Mouse (Mus musculus) heart, embryonic 15.5 days (tissue): ENCODE measurements around the gene Mettl26. TPM values are rescaled to one million over a fixed set of nuclear protein-coding genes. Genes with fewer than 3 reads are reported as not detected.

Experiments used
- ATAC-seq: fragments of 200-750 bp; cut with Nextera tagmentation; replicated peaks from 2 replicates; pipeline ENCODE4 v1.8.0; 2017; ENCODE audit warnings: low read depth, moderate TSS enrichment; ENCODE audit not compliant: insufficient number of reproducible peaks, insufficient read depth, low FRiP score
- H3K27ac ChIP-seq: fragments of 300-500 bp; sonication (generic); 2 replicates; pipeline ENCODE4 v1.5.1; 2015; ENCODE audit warnings: mild to moderate bottlenecking, inconsistent platforms
- H3K27me3 ChIP-seq: fragments of 300-500 bp; sonication (generic); 2 replicates; pipeline ENCODE4 v1.6.1; 2015; ENCODE audit warnings: inconsistent platforms
- H3K36me3 ChIP-seq: fragments of 300-500 bp; sonication (generic); 2 replicates; pipeline ENCODE4 v1.6.1; 2015; ENCODE audit warnings: mild to moderate bottlenecking, inconsistent platforms
- H3K4me1 ChIP-seq: fragments of 300-500 bp; sonication (generic); replicated peaks from 2 replicates; pipeline ENCODE4 v1.6.1; 2015; ENCODE audit warnings: inconsistent platforms
- H3K4me2 ChIP-seq: fragments of 300-500 bp; sonication (generic); 2 replicates; pipeline ENCODE4 v1.6.1; 2015; ENCODE audit warnings: inconsistent platforms, mild to moderate bottlenecking, moderate library complexity
- H3K4me3 ChIP-seq: fragments of 300-500 bp; sonication (generic); 2 replicates; pipeline ENCODE4 v1.5.1; 2015; ENCODE audit warnings: mild to moderate bottlenecking, inconsistent platforms
- H3K9ac ChIP-seq: fragments of 300-500 bp; sonication (generic); 2 replicates; pipeline ENCODE4 v1.6.1; 2015; ENCODE audit warnings: mild to moderate bottlenecking, inconsistent platforms
- H3K9me3 ChIP-seq: fragments of 300-500 bp; sonication (generic); replicated peaks from 2 replicates; pipeline ENCODE4 v1.6.1; 2016; ENCODE audit warnings: inconsistent platforms
- WGBS: fragments of 180-500 bp; shearing (Covaris S2); methylation state at CpG from one replicate; pipeline ENCODE4 v1.1.7; 2015; ENCODE audit warnings: mixed read lengths; 5-methylcytosine and 5-hydroxymethylcytosine counted together
- polyA plus RNA-seq: library from polyadenylated mRNA; unstranded; fragments of >200 nt; fragmentation: Nextera tagmentation; extraction: Ambion mirVana; gene quantifications from 2 replicates; pipeline ENCODE4 v1.2.1, GENCODE M21; 2015

Gene Mettl26
- polyA plus RNA-seq, 1 experiment from 2014 or later, result 29.3 TPM

GRCm38 (mm10) chr17:25880196-25880910 lies 5.5 kb downstream of the Mettl26 start, which contains the start of gene Wfikkn1:
Gene Wfikkn1, minus strand, starts transcription at chr17:25880858.
- WGBS, result 53% methylated on average over 5 of the region's 5 CpGs
- Histone ChIP-seq H3K27ac (no peak within 1 kb of the TSS), H3K9ac (no peak within 1 kb of the TSS), H3K4me3 (no peak within 1 kb of the TSS), H3K4me2 (no peak within 1 kb of the TSS), H3K36me3 (peaks cover 27% of the 10 kb centered on the region), H3K27me3 (no peaks in the 10 kb centered on the region), H3K9me3 (no peaks in the 10 kb centered on the region), H3K4me1 (peaks cover 15% of the 10 kb centered on the region)
- no peak for ATAC-seq

- Histone ChIP-seq H3K4me2 (no peak overlapping the region), H3K9me3 (no peaks in the 10 kb centered on the region), H3K9ac (no peak overlapping the region), H3K4me3 (no peak overlapping the region), H3K4me1 (peaks cover 9% of the 10 kb centered on the region), H3K27me3 (no peaks in the 10 kb centered on the region), H3K36me3 (peaks cover 27% of the 10 kb centered on the region), H3K27ac (no peak overlapping the region)
- WGBS, result 37% methylated on average over 5 of the region's 5 CpGs
- ATAC-seq, result no peak
These were observed 6.2 kb downstream of the Mettl26 start for GRCm38 (mm10) chr17:25880913-25881641.

DNA sequence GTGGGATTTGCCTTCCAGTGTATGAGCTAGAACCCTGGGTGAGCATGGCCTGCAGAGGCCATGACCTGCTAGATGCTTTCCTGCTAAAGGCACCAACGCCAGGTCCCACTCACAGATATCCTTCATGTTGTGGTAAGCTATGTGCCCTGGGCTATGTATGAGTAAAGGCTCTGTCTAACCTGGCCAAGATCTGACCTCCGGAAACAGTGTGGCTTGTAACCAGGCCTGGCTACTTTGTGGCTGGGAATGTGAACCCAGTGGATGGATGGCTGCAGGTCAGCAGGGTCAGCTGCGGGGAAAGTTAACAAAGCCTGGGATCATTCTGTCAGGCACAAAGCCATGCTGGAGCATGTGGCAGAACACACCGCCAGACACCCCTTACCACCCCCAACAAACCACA lies 6.8 kb downstream of the Mettl26 start:
- H3K4me2 ChIP-seq, result no peak overlapping the region
- peaks cover 4% of the 10 kb centered on the region for H3K4me1 ChIP-seq
- no peak overlapping the region for H3K4me3 ChIP-seq
- 57% methylated on average over 4 of the region's 4 CpGs for WGBS
- no peaks in the 10 kb centered on the region for H3K9me3 ChIP-seq
- no peak overlapping the region for H3K27ac ChIP-seq
- no peak overlapping the region for H3K9ac ChIP-seq
- H3K36me3 ChIP-seq, result peaks cover 27% of the 10 kb centered on the region
- H3K27me3 ChIP-seq, result no peaks in the 10 kb centered on the region
- no peak for ATAC-seq

- no peaks in the 10 kb centered on the region for H3K9me3 ChIP-seq
- H3K9ac ChIP-seq, result no peak overlapping the region
- H3K36me3 ChIP-seq, result peaks cover 27% of the 10 kb centered on the region
- H3K4me1 ChIP-seq, result no peaks in the 10 kb centered on the region
- no peak overlapping the region for H3K27ac ChIP-seq
- no peak overlapping the region for H3K4me3 ChIP-seq
- H3K4me2 ChIP-seq, result no peak overlapping the region
- no peak for ATAC-seq
- 44% methylated on average over 5 of the region's 5 CpGs for WGBS
- no peaks in the 10 kb centered on the region for H3K27me3 ChIP-seq
These were observed 7.4 kb downstream of the Mettl26 start for GRCm38 (mm10) chr17:25882306-25882705.

DNA sequence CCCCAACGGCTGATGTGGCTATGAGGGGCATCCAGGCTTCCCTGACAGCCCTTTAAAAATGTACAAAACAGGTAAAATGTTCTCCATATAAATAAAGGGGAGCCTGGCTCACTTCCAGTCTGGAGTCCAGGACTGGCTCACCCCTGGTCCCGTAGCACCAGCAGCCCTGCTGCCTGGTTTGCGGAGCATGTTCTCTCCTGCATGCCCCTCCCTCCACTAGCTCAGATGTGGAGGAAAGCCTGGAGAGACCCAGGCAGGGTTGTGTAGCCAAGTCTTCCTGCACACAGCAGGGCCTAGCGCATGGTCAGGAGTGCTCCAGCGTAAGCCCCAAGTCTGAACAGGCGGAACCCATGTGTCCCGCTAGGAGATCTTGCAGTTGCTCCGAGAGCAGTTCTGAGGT lies 8.4 kb downstream of the Mettl26 start:
- 89% methylated on average over 8 of the region's 8 CpGs for WGBS
- H3K9ac ChIP-seq, result no peak overlapping the region
- H3K27ac ChIP-seq, result no peak overlapping the region
- H3K27me3 ChIP-seq, result no peaks in the 10 kb centered on the region
- no peak overlapping the region for H3K4me3 ChIP-seq
- no peaks in the 10 kb centered on the region for H3K4me1 ChIP-seq
- no peak overlapping the region for H3K4me2 ChIP-seq
- no peaks in the 10 kb centered on the region for H3K9me3 ChIP-seq
- ATAC-seq, result no peak
- H3K36me3 ChIP-seq, result peaks cover 34% of the 10 kb centered on the region

DNA sequence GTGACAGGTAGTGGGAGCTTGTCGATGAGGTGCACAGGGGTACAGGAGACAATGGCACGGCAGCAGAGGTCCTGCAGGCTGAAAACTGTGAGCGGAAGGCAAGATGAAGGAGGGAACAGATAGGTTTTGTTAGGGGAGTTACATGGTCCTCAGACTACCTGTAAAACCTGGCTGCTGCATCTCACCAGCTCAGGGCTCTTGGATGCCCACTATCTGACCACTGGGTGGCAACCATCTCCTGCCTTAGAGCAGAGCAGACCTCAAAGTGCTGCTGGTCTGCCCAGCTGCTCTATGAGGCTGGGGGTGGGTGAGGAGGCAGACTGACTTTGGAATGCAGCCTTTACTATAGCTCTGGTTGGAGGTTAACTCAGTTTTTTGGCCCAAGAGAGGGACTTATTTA lies 8.9 kb downstream of the Mettl26 start:
- no peak for ATAC-seq
- H3K9me3 ChIP-seq, result no peaks in the 10 kb centered on the region
- peaks cover 37% of the 10 kb centered on the region for H3K36me3 ChIP-seq
- no peak overlapping the region for H3K4me2 ChIP-seq
- no peak overlapping the region for H3K4me3 ChIP-seq
- H3K27ac ChIP-seq, result no peak overlapping the region
- no peak overlapping the region for H3K9ac ChIP-seq
- no peaks in the 10 kb centered on the region for H3K27me3 ChIP-seq
- no peaks in the 10 kb centered on the region for H3K4me1 ChIP-seq
- 87% methylated on average over 3 of the region's 3 CpGs for WGBS

DNA sequence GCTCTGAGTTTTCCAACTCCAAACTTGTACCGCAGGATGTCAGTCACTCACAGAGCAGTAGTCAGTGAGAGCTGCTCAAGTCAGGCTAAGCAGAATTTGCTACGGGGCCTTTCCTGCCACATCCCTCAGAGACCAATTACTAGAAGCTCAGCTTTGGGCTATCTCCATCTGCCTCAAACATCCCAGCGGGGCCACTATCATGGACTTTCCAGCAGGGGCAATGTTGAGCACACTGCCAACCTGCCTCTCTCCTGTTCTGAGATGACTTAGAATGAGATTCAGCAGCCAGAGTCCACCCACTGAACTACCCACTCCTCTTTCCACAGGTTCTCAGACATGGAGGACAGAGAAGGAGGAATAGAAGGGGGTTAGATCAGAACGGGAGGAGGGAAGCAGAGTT lies 10.8 kb downstream of the Mettl26 start:
- WGBS, result 61% methylated on average over 4 of the region's 4 CpGs

GRCm38 (mm10) chr17:25886806-25887205 lies 11.9 kb downstream of the Mettl26 start:
- H3K27me3 ChIP-seq, result no peaks in the 10 kb centered on the region
- no peak overlapping the region for H3K4me2 ChIP-seq
- no peak overlapping the region for H3K4me3 ChIP-seq
- ATAC-seq, result no peak
- H3K36me3 ChIP-seq, result peaks cover 45% of the 10 kb centered on the region
- H3K9ac ChIP-seq, result no peak overlapping the region
- no peak overlapping the region for H3K27ac ChIP-seq
- H3K9me3 ChIP-seq, result no peaks in the 10 kb centered on the region
- no peaks in the 10 kb centered on the region for H3K4me1 ChIP-seq

More for the DNA sequence above, 10.8 kb downstream of the Mettl26 start:
- Histone ChIP-seq H3K27me3 (no peaks in the 10 kb centered on the region), H3K4me2 (no peak overlapping the region), H3K36me3 (peaks cover 45% of the 10 kb centered on the region), H3K4me1 (no peaks in the 10 kb centered on the region), H3K4me3 (no peak overlapping the region), H3K27ac (no peak overlapping the region), H3K9me3 (no peaks in the 10 kb centered on the region), H3K9ac (no peak overlapping the region)
- ATAC-seq, result no peak

DNA sequence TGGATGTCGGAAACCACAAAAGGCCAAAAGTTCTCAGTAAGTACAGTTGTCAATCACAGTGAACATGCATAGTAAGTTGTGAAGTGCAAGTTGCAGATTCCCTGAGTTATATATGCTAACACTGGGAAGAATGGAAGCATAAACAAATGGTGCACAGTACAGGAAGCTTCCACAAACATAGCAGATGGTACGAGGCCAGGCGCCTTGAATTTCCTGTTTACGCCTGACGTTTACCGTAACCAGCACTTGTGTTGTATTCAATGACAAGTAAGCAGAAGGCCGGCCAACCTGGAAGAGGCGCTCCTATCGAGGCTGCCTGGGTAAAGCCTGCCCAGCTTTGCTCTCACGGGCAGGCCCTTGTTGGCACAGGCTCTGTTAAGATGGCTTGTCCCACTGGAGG lies 12.6 kb downstream of the Mettl26 start:
- no peak overlapping the region for H3K27ac ChIP-seq
- no peak overlapping the region for H3K9ac ChIP-seq
- H3K4me1 ChIP-seq, result no peaks in the 10 kb centered on the region
- H3K4me3 ChIP-seq, result no peak overlapping the region
- H3K36me3 ChIP-seq, result peaks cover 41% of the 10 kb centered on the region
- ATAC-seq, result no peak
- no peaks in the 10 kb centered on the region for H3K27me3 ChIP-seq
- H3K4me2 ChIP-seq, result no peak overlapping the region
- no peaks in the 10 kb centered on the region for H3K9me3 ChIP-seq
- WGBS, result 82% methylated on average over 10 of the region's 10 CpGs

GRCm38 (mm10) chr17:25888837-25889236 lies 14.0 kb downstream of the Mettl26 start:
- Histone ChIP-seq H3K9me3 (no peaks in the 10 kb centered on the region), H3K4me2 (no peak overlapping the region), H3K4me3 (no peak overlapping the region), H3K9ac (no peak overlapping the region), H3K27ac (no peak overlapping the region), H3K36me3 (peaks cover 29% of the 10 kb centered on the region), H3K27me3 (no peaks in the 10 kb centered on the region), H3K4me1 (no peaks in the 10 kb centered on the region)
- ATAC-seq, result no peak
- 80% methylated on average over 3 of the region's 3 CpGs for WGBS

DNA sequence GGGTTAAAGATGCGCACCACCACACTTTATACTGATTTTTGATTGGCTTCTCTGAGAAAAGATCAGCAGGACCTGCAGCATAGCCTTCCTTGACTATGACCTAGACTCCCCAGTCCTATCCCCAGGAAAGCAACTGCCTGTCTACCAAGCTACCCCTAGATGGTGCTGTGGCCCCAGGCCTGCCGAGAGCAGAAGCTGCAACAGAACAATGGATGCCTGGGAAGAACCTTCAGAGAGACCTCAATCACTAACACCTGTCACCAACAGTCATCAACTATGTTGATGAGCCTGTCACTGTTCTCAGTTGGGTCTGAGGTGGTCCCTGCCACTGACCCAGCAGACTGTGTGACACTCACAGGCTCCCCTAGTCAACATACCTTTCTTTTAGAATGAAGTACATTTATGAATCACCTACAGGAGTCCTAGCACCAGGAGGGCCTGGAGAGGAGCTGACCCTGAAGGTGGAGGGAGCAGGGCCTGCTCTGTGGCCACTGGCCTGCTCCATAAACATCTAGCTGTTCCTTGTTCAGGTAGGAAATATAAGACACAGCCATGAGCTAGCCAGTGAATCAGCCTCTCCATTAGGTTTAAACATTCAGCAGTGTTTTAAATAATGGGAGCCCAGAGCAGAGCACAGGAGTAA lies 19.2 kb downstream of the Mettl26 start:
- H3K4me1 ChIP-seq, result peaks cover 12% of the 10 kb centered on the region; the same call in 1 of the 2 replicates
- H3K27ac ChIP-seq, result no peak overlapping the region; the same call in 1 of the 2 replicates
- no peak overlapping the region for H3K9ac ChIP-seq
- whole genome bisulfite sequencing, result 28% methylated on average over 2 of the region's 2 CpGs
- H3K27me3 ChIP-seq, result no peaks in the 10 kb centered on the region
- H3K4me2 ChIP-seq, result no peak overlapping the region
- H3K36me3 ChIP-seq, result peaks cover 8% of the 10 kb centered on the region; the same call in 1 of the 2 replicates
- ATAC-seq, result peak; percentile 50; the same call in 1 of the 2 replicates
- H3K4me3 ChIP-seq, result no peak overlapping the region
- H3K9me3 ChIP-seq, result no peaks in the 10 kb centered on the region
